Mouse (Mus musculus): ENCODE results near the gene Uvrag.

- TF ChIP-seq CTCF (IDR thresholded peaks at IDR 0.05; ENCODE audit: extremely low read depth, insufficient read depth, insufficient read length, insufficient replicate concordance) (no peak), POLR2A (IDR thresholded peaks at IDR 0.05; ENCODE audit: low read depth, low read length) (no peak)
Measured at GRCm38 (mm10) chr7:98835519-98836441, 305.2 kb downstream of the Uvrag start.
